11 mouse cellular contexts compared by ENCODE assay signal in the genomic region with DNA sequence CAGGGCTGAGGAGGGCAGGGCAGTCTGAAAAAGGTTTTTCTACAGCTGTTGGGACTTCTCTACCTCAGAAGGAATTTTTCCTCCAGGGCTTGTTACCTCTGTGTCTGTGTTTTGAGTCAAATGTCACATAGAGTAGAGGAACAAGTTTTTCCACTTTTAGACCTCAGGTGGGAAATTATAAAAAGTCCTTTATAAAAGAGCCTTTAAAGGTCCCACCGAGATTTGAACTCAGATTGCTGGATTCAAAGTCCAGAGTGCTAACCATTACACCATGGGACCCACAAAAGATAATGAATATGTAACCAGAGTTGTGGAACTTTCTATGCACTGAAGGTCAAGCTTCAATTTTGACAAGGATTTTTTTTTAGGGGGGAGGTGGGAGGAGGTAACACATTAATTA. TPM values are rescaled to one million over a fixed set of nuclear protein-coding genes. Genes with fewer than 3 reads are reported as not detected.
DNase-seq lines count a peak whose midpoint lies in the region; ATAC-seq and TF ChIP-seq lines count a peak whose summit lies in the region.
"Had no signal": no experiment of that assay in that cellular context is flagged by ENCODE, and none has a peak within 500 bp of the region (broad histone marks: within the 10 kb centered on the region; RNA-seq: fewer than 3 reads in every experiment).

No protein-coding gene starts in this region.

- no peak overlapping the region for H3K9ac ChIP-seq in intestine, embryonic 14.5 days (ENCODE audit: low read length)
- no peak overlapping the region for H3K9ac ChIP-seq in intestine, postnatal 0 days (ENCODE audit: low read depth, low read length)
- peak overlapping the region; percentile 43; the same call in 1 of the 2 replicates for H3K9ac ChIP-seq in ES-E14 (ENCODE audit: insufficient read depth, low read depth, low read length, poor library complexity, severe bottlenecking)
- no peak overlapping the region for H3K9ac ChIP-seq in forebrain, embryonic 13.5 days

- no peak overlapping the region for H3K4me3 ChIP-seq in intestine, embryonic 14.5 days (ENCODE audit: low read depth, low read length)
- no peak overlapping the region for H3K4me3 ChIP-seq in intestine, postnatal 0 days (ENCODE audit: low read depth, low read length)
- H3K4me3 ChIP-seq in ES-E14 (ENCODE audit: insufficient read depth in 1 of 2, low read depth in 1 of 2, low read length in 2 of 2, poor library complexity in 1 of 2, severe bottlenecking in 1 of 2) = peak overlapping the region; percentile 17 to 55
- H3K4me3 ChIP-seq in forebrain, embryonic 13.5 days = 0 out of 2 replicates have a peak overlapping the region, but pooled peaks have one; percentile 12

- WGBS in intestine, embryonic 14.5 days = 8% methylated on average over 1 of the region's 1 CpGs
- 9% methylated on average over 1 of the region's 1 CpGs for WGBS in intestine, postnatal 0 days
- WGBS in forebrain, embryonic 13.5 days = 2% methylated on average over 1 of the region's 1 CpGs

- in situ Hi-C loops in ES-E14 (cut with MboI; ENCODE audit: low sequenced_read_pairs in 2 of 2, unreplicated experiment in 2 of 2) = loop anchor here in 1 of 2 experiments (25.0 kb wide), 2 partner anchors 669 to 744 kb away; a partner anchor contains a TSS

- peaks cover 3% of the 10 kb centered on the region; the same call in 1 of the 2 replicates for H3K27me3 ChIP-seq in intestine, embryonic 14.5 days (replicated peaks; ENCODE audit: control insufficient read depth, insufficient read depth, low read length)
- H3K27me3 ChIP-seq in intestine, postnatal 0 days (replicated peaks; ENCODE audit: control insufficient read depth, insufficient read depth, low read length) = no peaks in the 10 kb centered on the region
- H3K27me3 ChIP-seq in forebrain, embryonic 13.5 days = peaks cover 9% of the 10 kb centered on the region; the same call in 1 of the 2 replicates

- no peak for TF ChIP-seq CTCF in intestine, postnatal 0 days (IDR thresholded peaks at IDR 0.05; ENCODE audit: low read depth)

- no peak for DNase-seq in intestine, embryonic 14.5 days (ENCODE audit: low spot score)
- no peak for DNase-seq in ES-E14 (ENCODE audit: low read depth, low spot score)
- DNase-seq in thymus, postnatal 0 days (ENCODE audit: low spot score) = no peak
- no peak for DNase-seq in cerebellum, postnatal 4 days (ENCODE audit: low spot score in 2 of 2)
- no peak for DNase-seq in right cerebral cortex, postnatal 14 days

- H3K4me2 ChIP-seq in intestine, embryonic 14.5 days (ENCODE audit: low read length) = 0 out of 2 replicates have a peak overlapping the region, but pooled peaks have one; percentile 16
- H3K4me2 ChIP-seq in intestine, postnatal 0 days (replicated peaks; ENCODE audit: low read depth) = no peak overlapping the region
- H3K4me2 ChIP-seq in forebrain, embryonic 13.5 days = peak overlapping the region; percentile 33

- ATAC-seq in intestine, embryonic 14.5 days (replicated peaks; ENCODE audit: low FRiP score, low TSS enrichment, low read depth) = no peak
- ATAC-seq in intestine, postnatal 0 days = no peak
- ATAC-seq in forebrain, embryonic 13.5 days = no peak
- ATAC-seq in megakaryocyte progenitor cell, adult 5-6 weeks (replicated peaks; ENCODE audit: poor library complexity) = 0 out of 2 replicates have a peak, but pooled peaks have one; percentile 28

- no peaks in the 10 kb centered on the region for H3K9me3 ChIP-seq in intestine, embryonic 14.5 days (ENCODE audit: control insufficient read depth, low read length)
- no peaks in the 10 kb centered on the region for H3K9me3 ChIP-seq in intestine, postnatal 0 days (ENCODE audit: control insufficient read depth)
- H3K9me3 ChIP-seq in ES-E14 (ENCODE audit: control insufficient read depth, insufficient read depth, low read depth, low read length) = no peaks in the 10 kb centered on the region
- no peaks in the 10 kb centered on the region for H3K9me3 ChIP-seq in forebrain, embryonic 13.5 days (replicated peaks)
- H3K9me3 ChIP-seq: G1E had no signal

- no peak overlapping the region for H3K27ac ChIP-seq in intestine, embryonic 14.5 days (ENCODE audit: low read depth)
- no peak overlapping the region for H3K27ac ChIP-seq in intestine, postnatal 0 days (ENCODE audit: low read depth, low read length)
- H3K27ac ChIP-seq in ES-E14 (ENCODE audit: insufficient read depth, low read depth, low read length, poor library complexity, severe bottlenecking) = no peak overlapping the region; the same call in 1 of the 2 replicates
- no peak overlapping the region for H3K27ac ChIP-seq in forebrain, embryonic 13.5 days

- H3K4me1 ChIP-seq in intestine, embryonic 14.5 days (replicated peaks; ENCODE audit: control insufficient read depth, insufficient read depth, low read length) = no peaks in the 10 kb centered on the region
- H3K4me1 ChIP-seq in intestine, postnatal 0 days (replicated peaks; ENCODE audit: control insufficient read depth, insufficient read depth, low read length) = no peaks in the 10 kb centered on the region
- H3K4me1 ChIP-seq in ES-E14 (ENCODE audit: control insufficient read depth in 2 of 2, insufficient read depth in 2 of 2, low read length in 2 of 2, poor library complexity in 1 of 2) = peaks cover 0 to 2% of the 10 kb centered on the region in 2 experiments; a peak in 1 of 4 replicates
- H3K4me1 ChIP-seq in forebrain, embryonic 13.5 days = peaks cover 7% of the 10 kb centered on the region

- H3K36me3 ChIP-seq in intestine, embryonic 14.5 days (ENCODE audit: control insufficient read depth, insufficient read depth, low read length) = no peaks in the 10 kb centered on the region
- no peaks in the 10 kb centered on the region for H3K36me3 ChIP-seq in intestine, postnatal 0 days (ENCODE audit: control insufficient read depth, insufficient read depth)
- no peaks in the 10 kb centered on the region for H3K36me3 ChIP-seq in ES-E14 (ENCODE audit: control insufficient read depth, insufficient read depth, low read length, poor library complexity, severe bottlenecking)
- no peaks in the 10 kb centered on the region for H3K36me3 ChIP-seq in forebrain, embryonic 13.5 days (ENCODE audit: poor library complexity, severe bottlenecking)
- H3K36me3 ChIP-seq: G1E had no signal

TF ChIP-seq in ES-E14, 5 proteins besides CTCF, POLR2A, EP300 and RAD21:
- TF ChIP-seq MAFK (IDR thresholded peaks at IDR 0.05; ENCODE audit: insufficient read depth, low read depth, low read length) (peak; percentile 71), ZC3H11A (IDR thresholded peaks at IDR 0.05; ENCODE audit: borderline replicate concordance, low read depth, low read length) (no peak)

RNA-seq across cellular contexts. Expression of a gene that starts 24.3 kb away (rescaled TPM):
- polyA plus RNA-seq in intestine, embryonic 14.5 days (2014; fragmentation: Nextera tagmentation; extraction: Ambion mirVana) = not detected in 2 replicates
- not detected in 2 replicates for polyA plus RNA-seq in intestine, postnatal 0 days (2015; fragmentation: Nextera tagmentation; extraction: Ambion mirVana)
- not detected in 2 replicates for total RNA-seq in ES-E14 (2012; rRNA removed)
- polyA plus RNA-seq in forebrain, embryonic 13.5 days (2015; fragmentation: Nextera tagmentation; extraction: Ambion mirVana) = not detected in 2 replicates
- total RNA-seq in megakaryocyte progenitor cell, adult 5-6 weeks (2015) = not detected in 2 replicates
- total RNA-seq in megakaryocyte progenitor cell, adult 5-6 weeks (2017) = not detected in 2 replicates
- not detected in 2 replicates for polyA plus RNA-seq in thymus, postnatal 0 days (2015; fragmentation: Nextera tagmentation; extraction: Ambion mirVana)
- total RNA-seq: layer of hippocampus, adult 18-20 months had no signal
- polyA plus RNA-seq: G1E; testis, adult 2 months had no signal

RNA-seq across cellular contexts. Expression of a gene that starts 43.7 kb away (rescaled TPM):
- 0.43 TPM in 1 of 2 replicates, not detected in the other for polyA plus RNA-seq in intestine, embryonic 14.5 days (2014; fragmentation: Nextera tagmentation; extraction: Ambion mirVana)
- not detected in 2 replicates for polyA plus RNA-seq in intestine, postnatal 0 days (2015; fragmentation: Nextera tagmentation; extraction: Ambion mirVana)
- 2.1 and 2.2 TPM in 2 replicates for total RNA-seq in ES-E14 (2012; rRNA removed)
- polyA plus RNA-seq in forebrain, embryonic 13.5 days (2015; fragmentation: Nextera tagmentation; extraction: Ambion mirVana) = not detected in 2 replicates
- total RNA-seq in megakaryocyte progenitor cell, adult 5-6 weeks (2015) = not detected in 2 replicates
- total RNA-seq in megakaryocyte progenitor cell, adult 5-6 weeks (2017) = not detected in 2 replicates
- 1.7 and 1.9 TPM in 2 replicates for polyA plus RNA-seq in thymus, postnatal 0 days (2015; fragmentation: Nextera tagmentation; extraction: Ambion mirVana)
- total RNA-seq: layer of hippocampus, adult 18-20 months had no signal
- polyA plus RNA-seq: G1E had no signal

Comparison
In these comparisons a context has a peak if more than half of its experiments do, and no peak if none do; other contexts are left out.
1. H3K4me3 ChIP-seq: peak in ES-E14 (2 of 2) and forebrain, embryonic 13.5 days (single experiment); none in intestine, embryonic 14.5 days (single experiment) and intestine, postnatal 0 days (single experiment).